22 mouse cellular contexts compared by ENCODE assay signal in genomic region chr11:110633351-110633750, GRCm38 (mm10).
DNase-seq lines count a peak whose midpoint lies in the region; ATAC-seq and TF ChIP-seq lines count a peak whose summit lies in the region.
"Had no signal": no experiment of that assay in that cellular context is flagged by ENCODE, and none has a peak within 500 bp of the region (broad histone marks: within the 10 kb centered on the region; RNA-seq: fewer than 3 reads in every experiment).

No protein-coding gene starts in this region.

- 67% methylated on average over 5 of the region's 5 CpGs for WGBS in hindbrain, postnatal 0 days
- WGBS in hindbrain, embryonic 13.5 days = 80% methylated on average over 5 of the region's 5 CpGs

- no peak overlapping the region for H3K27ac ChIP-seq in hindbrain, postnatal 0 days
- no peak overlapping the region for H3K27ac ChIP-seq in hindbrain, embryonic 13.5 days
- H3K27ac ChIP-seq: forebrain, embryonic 12.5 days; heart, embryonic 13.5 days had no signal

- no peak for TF ChIP-seq CTCF in hindbrain, postnatal 0 days (IDR thresholded peaks at IDR 0.05; ENCODE audit: low read depth)

- DNase-seq in cerebellum, postnatal 14 days = peak; percentile 76 to 78
- no peak for DNase-seq in cerebellum, adult 8-10 months
- DNase-seq in hindbrain, postnatal 0 days (ENCODE audit: low spot score) = peak; percentile 42
- peak; percentile 40 for DNase-seq in 3T3-L1 (ENCODE audit: low read depth, low spot score)
- peak; percentile 38 for DNase-seq in gastrocnemius, postnatal 10 days
- no peak for DNase-seq in adrenal gland, postnatal 36 days
- DNase-seq in kidney, adult 9 months = no peak
- DNase-seq: cerebellum, adult 9-10 months; embryo, embryonic 11 days; kidney, adult 2 months; kidney, postnatal 25 days; lung, adult 18-20 months; lung, postnatal 36 days; retina, postnatal 1 day; thymus, adult 2 months had no signal

- H3K36me3 ChIP-seq in hindbrain, postnatal 0 days (ENCODE audit: insufficient read depth, low read length) = no peaks in the 10 kb centered on the region
- H3K36me3 ChIP-seq in hindbrain, embryonic 13.5 days = no peaks in the 10 kb centered on the region
- H3K36me3 ChIP-seq: forebrain, embryonic 12.5 days; G1E; heart, embryonic 13.5 days had no signal

- 0 out of 2 replicates have a peak, but pooled peaks have one; percentile 35 for ATAC-seq in hindbrain, postnatal 0 days
- no peak for ATAC-seq in hindbrain, embryonic 13.5 days (ENCODE audit: low FRiP score)
- ATAC-seq: inflammation-experienced regulatory T-cells, adult 6 months; midbrain, embryonic 16.5 days had no signal

- no peak overlapping the region for H3K4me2 ChIP-seq in hindbrain, postnatal 0 days (ENCODE audit: low read depth, low read length)
- no peak overlapping the region for H3K4me2 ChIP-seq in hindbrain, embryonic 13.5 days
- H3K4me2 ChIP-seq: forebrain, embryonic 12.5 days; heart, embryonic 13.5 days; liver, embryonic 11.5 days had no signal

- no peaks in the 10 kb centered on the region for H3K9me3 ChIP-seq in hindbrain, postnatal 0 days (ENCODE audit: low read length)
- H3K9me3 ChIP-seq in hindbrain, embryonic 13.5 days = no peaks in the 10 kb centered on the region
- H3K9me3 ChIP-seq: forebrain, embryonic 12.5 days; heart, embryonic 13.5 days had no signal

- no peak overlapping the region for H3K4me3 ChIP-seq in hindbrain, postnatal 0 days (ENCODE audit: low read length)
- no peak overlapping the region for H3K4me3 ChIP-seq in hindbrain, embryonic 13.5 days
- H3K4me3 ChIP-seq: forebrain, embryonic 12.5 days; heart, embryonic 13.5 days had no signal

- H3K9ac ChIP-seq in hindbrain, postnatal 0 days (replicated peaks; ENCODE audit: low read length) = no peak overlapping the region
- no peak overlapping the region for H3K9ac ChIP-seq in hindbrain, embryonic 13.5 days
- H3K9ac ChIP-seq: forebrain, embryonic 12.5 days; heart, embryonic 13.5 days had no signal

- H3K27me3 ChIP-seq in hindbrain, postnatal 0 days (ENCODE audit: insufficient read depth, low read length) = no peaks in the 10 kb centered on the region
- H3K27me3 ChIP-seq in hindbrain, embryonic 13.5 days = no peaks in the 10 kb centered on the region
- H3K27me3 ChIP-seq: forebrain, embryonic 12.5 days; heart, embryonic 13.5 days had no signal

- H3K4me1 ChIP-seq in hindbrain, postnatal 0 days (ENCODE audit: insufficient read depth, low read length) = no peaks in the 10 kb centered on the region
- H3K4me1 ChIP-seq in hindbrain, embryonic 13.5 days (replicated peaks) = no peaks in the 10 kb centered on the region
- H3K4me1 ChIP-seq: forebrain, embryonic 12.5 days had no signal

Comparison
In these comparisons a context has a peak if more than half of its experiments do, and no peak if none do; other contexts are left out.
1. DNase-seq: peak in cerebellum, postnatal 14 days (2 of 2), hindbrain, postnatal 0 days (single experiment), 3T3-L1 (single experiment) and gastrocnemius, postnatal 10 days (single experiment); none in cerebellum, adult 8-10 months (single experiment), adrenal gland, postnatal 36 days (0 of 2) and kidney, adult 9 months (single experiment).